Mouse (Mus musculus) left cerebral cortex, postnatal 36 days (tissue): ENCODE results near the gene Dgkk. TPM values are rescaled to one million over a fixed set of nuclear protein-coding genes. Genes with fewer than 3 reads are reported as not detected.
"Not testable (repeated sequence)": the region's sequence is repeated elsewhere in the genome, so short reads cannot be mapped to it uniquely, and the experiment has no call there.

Experiments
- DNase-seq, 2 experiments: peaks; one replicate each; pipeline ENCODE4 v3.0.0; 2021 to 2022; ENCODE audit warnings: low spot score in 2 of 2, mixed read lengths in 1 of 2
- intact Hi-C: fragments of 180-260 bp; cut with DNase I; formaldehyde crosslinking; loops from one replicate; pipeline ENCODE4 v1.15.1; 2025
- total RNA-seq, 2 experiments: library from RNA; stranded (reverse); gene quantifications; 2 replicates each; pipeline ENCODE4 v1.2.3; 2021

Dgkk gene
- total RNA-seq, result under 1 TPM; 0.52 to 0.82 TPM

DNA sequence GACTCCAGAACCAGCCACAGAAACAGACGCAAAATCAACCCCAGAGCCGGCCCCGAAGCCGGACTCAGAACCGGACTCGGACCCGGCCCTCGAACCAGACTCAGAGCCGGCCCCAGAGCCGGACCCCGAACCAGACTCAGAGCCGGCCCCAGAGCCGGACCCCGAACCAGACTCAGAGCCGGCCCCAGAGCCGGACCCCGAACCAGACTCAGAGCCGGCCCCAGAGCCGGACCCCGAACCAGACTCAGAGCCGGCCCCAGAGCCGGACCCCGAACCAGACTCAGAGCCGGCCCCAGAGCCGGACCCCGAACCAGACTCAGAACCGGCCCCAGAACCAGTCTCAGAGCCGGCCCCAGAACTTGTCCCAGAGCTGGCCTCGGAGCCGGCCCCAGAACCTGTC, at the start of gene Dgkk:
TSS of gene Dgkk (plus strand) at position 301 of the 400 bp plus-strand sequence.
- intact Hi-C loops, DNase-seq: not testable (repeated sequence)

GRCm38 (mm10) chrX:6733998-6734397, 45.1 kb upstream of the Dgkk start:
- DNase-seq, result no peak
- intact Hi-C loops, result no loop called here

GRCm38 (mm10) chrX:6750714-6751113, 28.4 kb upstream of the Dgkk start:
- intact Hi-C loops, result no loop called here
- no peak for DNase-seq

GRCm38 (mm10) chrX:6751549-6752047, 27.5 kb upstream of the Dgkk start:
- intact Hi-C loops, result no loop called here

GRCm38 (mm10) chrX:6777489-6778249, 1.4 kb upstream of the Dgkk start:
- intact Hi-C loops, result no loop called here
- DNase-seq, result no peak

More at GRCm38 (mm10) chrX:6751549-6752047, 27.5 kb upstream of the Dgkk start:
- DNase-seq, result no peak

GRCm38 (mm10) chrX:6778250-6778637, 862 bp upstream of the Dgkk start:
- intact Hi-C loops, result no loop called here
- DNase-seq, result no peak

- DNase-seq, result no peak
These were observed 948 bp downstream of the Dgkk start for GRCm38 (mm10) chrX:6779969-6780539.

DNA sequence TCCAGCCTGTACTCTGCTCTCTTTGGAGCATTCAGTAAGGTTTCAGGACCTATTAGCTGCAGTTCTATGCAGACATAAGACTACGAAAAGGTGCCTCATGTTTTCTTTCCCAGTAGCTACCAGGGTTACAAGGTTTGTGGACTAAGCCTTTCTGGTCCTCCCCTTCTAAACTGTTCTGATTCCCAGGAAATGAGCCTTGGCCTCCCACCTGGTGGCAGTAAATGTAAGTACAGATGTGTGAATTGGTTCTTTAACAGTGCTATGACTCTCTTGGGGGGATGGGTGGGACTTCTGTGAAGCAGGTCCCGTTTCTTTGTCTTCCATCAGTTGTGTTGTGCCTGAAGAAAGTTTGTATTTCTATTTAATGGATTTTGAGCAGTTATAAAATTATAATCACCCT, 53.4 kb downstream of the Dgkk start:
- no peak for DNase-seq
- intact Hi-C loops, result no loop called here

More at GRCm38 (mm10) chrX:6779969-6780539, 948 bp downstream of the Dgkk start:
- intact Hi-C loops, result no loop called here

DNA sequence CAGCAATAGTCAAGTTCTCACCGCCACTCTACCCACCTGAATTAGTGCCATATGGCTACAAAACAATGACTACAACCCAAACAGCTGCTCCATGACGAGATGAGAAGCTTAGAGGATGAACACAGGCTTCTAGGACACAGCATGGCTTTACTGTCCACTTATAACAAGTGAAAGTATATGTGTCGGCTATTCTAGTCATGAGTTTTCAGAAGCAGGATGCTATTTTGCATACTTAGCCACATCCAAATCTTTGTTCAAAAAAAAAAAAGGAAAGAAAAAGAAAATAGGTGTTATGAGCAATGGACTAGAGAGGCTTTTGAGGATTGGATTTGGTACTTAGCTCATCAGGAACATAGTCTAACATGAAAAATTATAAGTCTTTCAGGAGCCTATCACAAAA, 74.4 kb downstream of the Dgkk start:
- intact Hi-C loops, result no loop called here
- DNase-seq, result no peak

- no peak for DNase-seq
- intact Hi-C loops, result no loop called here
These were observed 75.0 kb downstream of the Dgkk start for GRCm38 (mm10) chrX:6854136-6854535.

DNA sequence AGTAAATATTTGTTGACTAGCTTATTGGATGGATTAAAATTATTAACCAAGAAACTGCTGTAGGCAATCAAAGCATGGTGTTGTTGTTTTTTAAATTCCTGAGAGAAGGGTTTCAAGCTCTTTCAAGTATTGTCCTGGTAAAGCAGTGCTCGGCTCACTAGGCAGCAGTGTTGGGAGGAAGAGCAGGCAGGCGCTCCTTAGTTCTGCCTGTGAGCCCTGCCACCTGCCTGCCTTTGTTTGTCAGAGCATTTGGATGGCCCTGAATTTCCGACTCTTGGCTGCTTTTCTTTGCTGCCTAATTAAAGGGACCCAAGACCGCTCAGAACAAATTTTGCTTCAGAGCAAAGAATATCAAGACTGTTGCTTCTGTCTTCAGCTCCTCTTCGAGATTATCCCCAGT, 114.8 kb downstream of the Dgkk start:
- intact Hi-C loops, result no loop called here

DNA sequence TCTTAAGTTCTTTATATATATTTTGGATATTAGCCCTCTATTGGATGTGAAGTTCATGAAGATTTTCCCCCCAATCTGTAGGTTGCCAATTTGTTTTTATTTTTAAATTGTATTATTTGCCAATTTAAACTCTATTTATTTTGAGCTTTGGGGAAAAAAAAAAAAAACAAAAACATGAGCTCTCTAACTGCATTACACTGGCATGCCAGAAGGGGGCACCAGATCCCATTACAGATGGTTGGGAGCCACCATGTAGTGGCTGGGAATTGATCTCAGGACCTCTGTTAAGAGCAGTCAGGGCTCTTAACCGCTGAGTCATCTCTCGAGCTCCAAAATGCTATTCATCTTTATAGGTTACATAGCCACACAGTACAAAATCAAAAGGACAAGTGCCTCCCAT, 131.9 kb downstream of the Dgkk start:
- intact Hi-C loops, result no loop called here
- DNase-seq, result no peak

More for the DNA sequence above, 114.8 kb downstream of the Dgkk start:
- no peak for DNase-seq

DNA sequence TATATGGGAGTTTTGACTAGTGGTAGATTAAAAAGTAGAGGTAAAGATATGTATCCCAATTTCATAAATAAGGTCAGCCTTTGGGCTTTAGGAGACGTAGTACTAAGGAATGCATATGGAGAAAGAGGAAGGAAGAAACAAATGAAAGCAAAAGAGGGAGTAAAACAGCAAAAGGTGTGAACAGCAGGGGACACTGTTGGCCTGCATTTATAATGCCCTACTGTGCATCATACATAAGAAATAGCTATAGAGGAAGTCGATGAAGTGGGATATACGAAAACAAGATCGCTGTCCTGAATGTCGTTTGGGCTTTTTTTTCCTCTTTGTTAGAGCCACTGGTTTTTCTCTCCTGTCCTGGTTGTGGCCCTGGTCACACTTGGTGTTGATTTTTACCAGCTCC, 143.1 kb downstream of the Dgkk start:
- intact Hi-C loops, result no loop called here
- no peak for DNase-seq

DNA sequence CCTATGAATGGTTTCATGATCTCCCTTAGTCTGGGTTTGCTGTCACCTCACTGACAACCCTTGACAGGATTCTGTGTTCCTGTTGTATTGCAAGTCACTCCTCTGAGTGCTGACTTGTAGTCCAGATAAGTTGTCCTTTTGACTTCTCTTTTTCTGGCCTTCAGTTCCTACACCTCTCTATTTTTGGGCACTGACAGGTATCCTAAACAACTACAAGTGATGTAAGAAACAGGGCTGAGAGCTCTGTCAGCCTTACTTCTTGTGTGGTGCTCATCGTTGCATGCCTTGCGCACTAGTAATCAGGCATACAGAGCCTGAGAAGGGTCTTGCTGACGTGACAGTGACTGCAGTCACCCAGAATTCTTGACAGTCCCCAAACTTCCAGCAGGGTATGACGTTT, 147.1 kb downstream of the Dgkk start:
- intact Hi-C loops, result no loop called here
- DNase-seq, result no peak

GRCm38 (mm10) chrX:6968598-6968997, 189.5 kb downstream of the Dgkk start:
- intact Hi-C loops, result no loop called here
- DNase-seq, result no peak

DNA sequence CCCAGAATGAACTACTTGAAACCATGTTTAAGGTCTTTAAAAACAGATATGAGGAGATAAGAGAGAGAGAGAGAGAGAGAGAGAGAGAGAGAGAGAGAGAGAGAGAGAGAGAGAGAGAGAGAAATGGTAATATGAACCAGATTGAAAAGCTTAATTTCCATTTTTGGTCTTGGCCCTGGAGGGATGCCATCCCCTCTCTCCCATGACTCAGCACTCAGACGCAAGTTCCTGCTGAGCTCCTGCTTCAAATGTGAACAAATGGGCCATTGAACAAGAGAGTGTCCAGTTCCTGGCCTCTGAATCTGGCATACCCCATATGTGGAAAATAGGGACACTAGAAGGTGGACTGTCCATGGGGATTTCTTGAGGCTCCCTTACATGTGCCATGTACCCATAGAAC, 192.8 kb downstream of the Dgkk start:
- no peak for DNase-seq
- intact Hi-C loops, result no loop called here

- intact Hi-C loops, DNase-seq: not testable (repeated sequence)
These were observed 204.8 kb downstream of the Dgkk start for GRCm38 (mm10) chrX:6983916-6984315.
